Mouse (Mus musculus) 3134 (cell line): ENCODE measurements at regions not wholly inside any gene's neighbourhood (a gene's known extent, or its start where the extent isn't known, plus 50 kb on each side); places are given as distances from the start of the nearest gene placed in this dataset.

Experiments
- DNase-seq: peaks from one replicate; pipeline ENCODE4 v3.0.0-alpha.2; 2011; ENCODE audit warnings: low spot score; ENCODE audit not compliant: insufficient read length; ENCODE audit errors: extremely low read depth

GRCm38 (mm10) chr12:73405106-73405505 is 118.5 kb downstream of the Slc38a6 start:
- no peak for DNase-seq

GRCm38 (mm10) chr12:73403906-73404474 is 117.4 kb downstream of the Slc38a6 start:
- no peak for DNase-seq
